Mouse (Mus musculus): Measurements from ENCODE around the gene Adgrf5.

DNA sequence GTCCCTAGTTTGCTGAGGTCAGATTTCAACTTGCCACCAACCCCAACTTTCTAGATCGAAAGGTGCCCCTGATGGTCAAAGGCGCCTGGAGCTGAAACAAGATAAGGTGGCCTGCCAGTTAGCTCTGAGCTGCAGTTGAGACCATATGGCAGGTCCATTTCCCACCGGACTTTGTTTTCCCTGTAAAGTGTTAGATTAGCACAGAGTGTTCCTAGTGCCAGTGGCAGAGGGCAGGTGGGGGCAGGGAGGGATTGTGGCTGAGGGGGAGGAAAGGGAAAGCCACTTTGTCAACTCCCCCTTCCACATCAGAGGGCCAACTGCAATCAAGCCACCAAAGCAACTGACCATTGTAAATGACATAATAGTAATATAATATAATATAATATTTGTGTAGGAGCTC, 26.9 kb downstream of the Adgrf5 start:
- no peak for TF ChIP-seq GATA1 (IDR thresholded peaks at IDR 0.05; ENCODE audit: borderline replicate concordance, low read length)
- no peak for TF ChIP-seq FLI1 (IDR thresholded peaks at IDR 0.05; ENCODE audit: low read length)

Data from megakaryocyte, embryonic 14.5 days (primary cell).